Mouse (Mus musculus): ENCODE measurements around the gene Upf1.

Upf1 gene

DNA sequence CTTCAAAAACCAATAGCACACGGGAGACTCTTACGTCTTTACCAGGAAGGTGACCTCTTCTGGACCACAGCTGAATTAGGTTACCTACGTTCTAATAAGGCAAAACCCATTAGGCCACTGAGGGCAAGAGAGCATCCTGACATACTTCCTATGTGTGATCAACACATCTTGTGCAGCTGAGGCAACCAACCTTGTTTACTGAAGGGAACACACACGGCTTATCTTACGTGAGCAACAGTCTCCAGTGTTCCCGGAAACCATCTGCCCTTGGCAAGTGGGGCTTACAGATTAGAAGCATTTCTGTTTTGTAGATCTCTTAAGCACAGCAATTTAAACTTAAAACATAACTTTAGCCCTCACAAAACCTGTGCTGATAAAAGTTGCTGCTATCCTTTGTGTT is 25.6 kb downstream of the Upf1 start:
- DNase-seq (ENCODE audit: low spot score in 2 of 2) = no peak

DNA sequence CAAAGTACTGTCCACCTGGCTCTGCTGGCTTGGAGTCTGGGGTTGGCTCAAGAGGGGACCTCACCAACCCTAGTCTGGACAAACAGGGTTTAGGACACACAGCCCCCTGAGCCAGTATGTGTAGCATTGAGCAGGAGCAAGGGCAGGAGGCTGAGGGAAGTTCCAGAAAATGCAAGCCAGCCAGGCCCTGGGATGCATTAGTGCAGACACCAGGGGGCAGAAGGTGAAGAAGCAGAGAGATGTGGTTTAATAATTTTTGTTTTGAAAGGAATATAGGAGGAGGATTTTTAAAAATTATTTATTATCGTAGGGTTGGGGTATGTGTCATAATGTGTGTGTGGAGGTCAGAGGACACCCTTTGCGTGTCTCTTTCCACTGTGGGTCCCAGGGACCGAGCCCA is 29.4 kb downstream of the Upf1 start:
- DNase-seq (ENCODE audit: low spot score in 2 of 2) = no peak

DNA sequence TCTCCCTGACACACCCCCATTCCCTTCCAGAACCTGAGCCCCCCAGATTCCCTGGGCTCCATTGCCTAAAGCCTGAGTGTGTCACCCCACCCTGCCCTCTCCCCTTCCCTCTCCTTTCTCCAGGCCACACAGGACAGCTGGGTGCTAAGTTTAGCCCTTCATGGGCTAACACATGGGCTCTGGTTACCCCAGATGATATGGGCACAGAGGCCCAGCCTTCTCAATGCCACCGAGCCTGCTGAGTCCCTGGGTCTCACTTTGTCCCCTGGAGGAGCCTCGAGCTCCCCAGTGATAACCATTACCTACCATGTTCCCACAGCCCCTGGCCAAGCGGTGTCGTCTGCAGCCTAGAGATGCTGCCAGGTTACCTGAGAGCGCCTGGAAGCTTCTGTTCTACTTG is 35.2 kb downstream of the Upf1 start:
- DNase-seq (ENCODE audit: low spot score in 2 of 2) = no peak

DNA sequence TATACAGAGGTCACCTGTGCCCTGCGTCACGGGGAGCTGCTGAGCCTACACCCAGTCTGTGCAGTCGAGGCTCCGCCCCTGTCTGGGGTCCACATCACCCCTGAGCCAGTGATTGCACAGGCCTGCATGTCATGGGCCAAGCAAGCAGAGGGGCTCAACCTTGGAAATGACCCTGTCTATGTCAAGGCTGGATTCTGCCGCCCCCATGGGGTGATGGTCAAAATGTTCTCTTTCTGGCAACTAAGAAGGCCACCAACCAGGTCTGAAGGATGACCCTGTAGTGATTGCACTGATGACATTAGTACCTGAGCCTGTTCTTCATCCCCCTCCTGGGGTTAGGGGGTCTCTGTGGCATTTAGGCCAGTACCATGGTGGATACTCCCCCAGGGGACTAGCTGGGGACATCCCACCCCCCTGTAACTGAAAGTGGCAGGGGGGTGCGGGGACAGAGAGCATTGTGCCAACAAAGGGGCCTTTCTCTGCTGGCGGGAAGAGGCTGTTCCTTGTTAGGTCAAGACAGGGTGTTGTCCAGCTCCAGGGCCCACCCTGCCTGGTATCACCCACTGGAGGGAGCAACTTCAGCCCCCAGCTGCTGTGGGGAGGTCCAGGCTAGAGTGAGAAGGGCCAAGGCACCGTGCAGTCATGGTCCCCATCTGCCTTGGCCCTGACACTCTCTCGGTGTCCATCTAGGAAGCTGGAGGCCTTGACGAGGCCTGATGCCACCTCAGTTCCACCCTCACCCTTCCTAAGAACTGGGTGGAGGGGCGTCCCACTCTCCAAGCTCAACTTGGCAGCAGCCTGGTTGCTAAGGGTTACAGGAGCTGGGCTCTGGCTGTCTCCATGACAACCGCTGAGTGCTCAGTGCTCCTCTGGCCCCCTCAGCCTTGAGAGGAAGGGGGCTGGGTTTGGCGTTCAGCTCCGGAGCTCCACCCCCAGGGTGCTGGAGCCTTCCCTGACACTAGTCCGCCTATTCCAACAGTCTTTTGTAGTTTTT is 36.3 kb downstream of the Upf1 start:
- DNase-seq (ENCODE audit: low spot score in 2 of 2) = no peak

DNA sequence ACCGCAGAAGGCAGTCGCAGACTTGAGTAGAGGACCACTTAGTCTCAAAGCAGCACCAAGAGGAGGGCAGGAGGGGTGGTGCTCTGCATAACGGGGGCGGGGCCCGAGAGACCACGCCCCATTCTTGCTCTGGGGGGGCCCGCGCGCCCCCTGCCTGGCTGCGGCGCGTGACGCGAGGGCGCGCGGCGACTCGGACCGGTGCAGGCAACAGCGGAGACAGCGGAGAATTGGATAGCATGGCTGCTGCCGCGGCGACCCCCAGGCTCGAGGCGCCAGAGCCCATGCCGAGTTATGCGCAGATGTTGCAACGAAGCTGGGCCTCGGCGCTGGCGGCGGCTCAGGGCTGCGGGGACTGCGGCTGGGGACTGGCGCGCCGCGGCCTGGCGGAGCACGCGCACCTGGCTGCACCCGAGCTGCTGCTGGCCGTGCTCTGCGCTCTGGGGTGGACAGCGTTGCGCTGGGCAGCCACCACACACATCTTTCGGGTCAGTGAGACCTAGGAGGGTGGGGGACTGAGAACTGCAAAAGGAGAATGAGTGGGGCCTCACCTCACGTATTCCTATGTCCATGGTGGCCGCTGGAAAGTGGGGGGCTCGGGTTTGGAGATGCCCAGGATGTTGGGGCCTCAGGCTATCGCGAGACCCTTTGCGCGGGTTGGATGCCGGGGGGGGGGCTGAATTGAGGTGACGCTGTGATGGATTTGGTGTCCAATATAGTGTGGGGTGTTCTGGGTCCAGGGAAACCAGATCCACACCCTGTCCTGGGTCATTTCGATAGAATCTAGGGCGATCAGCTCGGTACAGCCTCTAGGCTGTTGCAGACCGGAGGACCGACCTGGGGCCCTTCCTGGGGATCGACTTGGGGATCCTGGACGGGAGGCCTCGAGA is 37.2 kb downstream of the Upf1 start, which contains the start of gene Cers1:
Gene Cers1, plus strand, starts transcription at position 152 of the 887 bp plus-strand sequence.
- DNase-seq (ENCODE audit: low spot score in 2 of 2) = no peak

DNA sequence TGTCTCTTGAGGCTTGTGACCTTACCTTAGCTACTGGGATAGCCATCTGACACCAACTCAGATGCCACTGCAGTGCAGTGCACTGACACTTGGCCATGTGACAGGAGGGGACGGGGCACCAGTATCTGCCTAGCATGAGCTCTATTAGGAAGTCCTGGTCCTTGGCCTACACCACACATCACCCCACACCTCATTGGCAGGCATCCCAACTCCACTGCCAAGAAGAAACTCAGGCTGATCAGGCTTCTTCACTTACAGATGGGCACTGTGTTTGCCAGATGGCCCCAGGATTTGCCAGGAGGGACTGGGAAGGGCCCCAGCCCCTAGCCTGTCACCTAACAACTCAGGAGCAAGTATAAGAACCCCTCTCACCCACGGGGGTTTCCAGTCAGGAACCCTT is 39.7 kb downstream of the Upf1 start:
- DNase-seq (ENCODE audit: low spot score in 2 of 2) = no peak

DNA sequence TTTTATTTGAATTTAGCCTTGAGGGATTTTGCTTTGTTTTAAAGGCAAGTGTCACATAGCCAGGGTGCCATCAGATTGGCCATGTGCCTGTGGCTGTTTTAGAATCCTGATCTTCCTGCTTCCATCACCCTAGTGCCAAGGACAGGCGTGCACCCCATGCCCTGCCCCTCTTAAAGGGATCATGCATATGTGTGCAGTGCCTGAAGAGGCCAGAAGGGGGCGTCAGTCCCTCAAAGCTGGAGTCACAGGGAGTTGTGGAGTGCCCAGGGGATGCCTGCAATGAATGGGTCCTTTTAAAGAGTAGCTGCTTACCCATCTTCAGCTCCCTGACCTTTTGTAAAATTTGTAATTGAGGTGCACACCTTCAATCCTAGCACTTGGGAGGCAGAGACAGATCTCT is 43.8 kb downstream of the Upf1 start:
- DNase-seq (ENCODE audit: low spot score in 2 of 2) = no peak

DNA sequence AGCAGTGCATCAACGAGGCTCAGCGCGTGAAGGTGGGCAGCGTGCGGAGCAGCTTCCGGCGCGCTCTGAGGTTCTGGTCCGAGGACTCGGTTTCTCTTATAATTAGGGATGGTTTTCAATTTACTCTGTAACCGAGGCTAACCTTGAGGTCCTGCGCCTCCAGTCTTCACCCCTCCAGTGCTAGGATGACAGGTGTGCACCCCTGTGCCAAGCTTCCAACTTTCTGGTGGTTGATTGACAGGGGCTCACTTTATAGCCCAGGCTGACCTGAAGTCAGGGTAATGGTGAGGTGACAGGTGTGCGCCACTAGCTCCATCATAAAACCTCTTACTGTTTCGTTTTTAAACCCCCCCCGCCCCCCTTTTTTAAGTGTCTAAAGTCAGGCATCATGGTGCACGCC is 50.2 kb downstream of the Upf1 start:
- no peak for DNase-seq (ENCODE audit: low spot score in 2 of 2)

DNA sequence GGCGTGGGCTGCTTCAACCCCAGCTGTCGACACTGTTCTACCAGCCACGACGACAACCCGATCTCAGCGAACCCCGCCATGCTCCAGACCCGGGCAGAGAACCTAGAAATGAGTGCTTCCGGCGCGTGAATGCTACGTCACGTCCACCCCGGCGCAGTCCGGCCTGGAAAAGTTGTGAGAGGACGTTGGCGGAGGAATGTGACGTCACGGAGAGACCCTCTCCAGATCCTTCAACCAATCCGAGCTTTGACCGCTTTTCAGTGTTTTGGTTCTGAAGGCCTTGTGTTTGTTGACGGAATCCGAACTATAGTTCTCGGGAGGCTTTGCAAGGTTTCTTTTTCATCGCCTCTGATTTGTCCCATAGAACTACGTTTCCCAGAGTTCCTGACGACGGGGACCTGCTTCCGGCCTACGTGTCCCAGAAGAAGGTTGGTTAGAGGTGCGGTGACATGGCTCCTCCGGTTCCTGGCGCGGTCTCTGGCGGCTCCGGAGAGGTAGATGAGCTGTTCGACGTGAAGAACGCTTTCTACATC is 50.7 kb downstream of the Upf1 start, which contains the start of the genes Ddx49 and Cope:
Gene Ddx49, minus strand, starts transcription at position 132 of the 533 bp plus-strand sequence.
Gene Cope, plus strand, starts transcription at position 161 of the 533 bp plus-strand sequence.
- DNase-seq (ENCODE audit: low spot score in 2 of 2) = peak; percentile 86 to 90

DNA sequence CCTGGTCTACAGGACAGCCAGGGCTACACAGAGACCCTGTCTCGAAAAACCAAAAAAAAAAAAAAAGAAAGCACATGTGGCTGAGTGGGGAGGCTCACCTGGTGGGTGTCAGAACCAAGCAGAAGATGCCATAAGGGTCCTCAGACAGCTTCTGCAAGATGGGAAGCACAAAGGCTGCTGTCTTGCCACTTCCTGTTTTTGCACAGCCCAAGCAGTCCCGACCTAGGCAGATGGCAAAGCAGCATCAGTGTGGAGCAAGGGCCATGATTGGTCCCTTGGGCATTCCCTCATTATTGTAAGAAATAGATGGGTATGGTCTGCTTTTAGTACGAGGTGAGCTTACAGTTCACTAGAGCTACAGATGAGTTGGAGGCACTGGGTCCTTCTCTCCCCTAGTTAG is 52.2 kb downstream of the Upf1 start:
- no peak for DNase-seq (ENCODE audit: low spot score in 2 of 2)

DNA sequence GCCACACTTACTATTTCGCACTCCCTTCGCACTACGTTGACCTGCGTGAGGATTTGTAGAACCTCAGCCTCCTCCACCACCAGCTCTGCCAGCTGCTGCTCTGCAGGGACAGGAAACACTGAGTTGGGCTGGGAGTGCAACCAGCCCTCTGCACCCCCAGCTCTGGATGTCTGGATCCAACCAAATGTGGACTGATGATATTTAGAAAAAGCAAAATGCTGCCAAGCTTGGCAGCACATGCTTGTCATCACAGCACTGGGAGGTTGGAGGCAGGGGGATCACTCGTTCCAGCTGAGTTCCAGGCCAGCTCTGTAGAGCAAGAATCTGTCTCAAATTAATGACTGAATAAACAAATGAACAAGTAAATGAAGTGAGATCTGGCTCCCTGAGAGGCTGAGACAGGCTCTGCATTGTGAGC is 59.1 kb downstream of the Upf1 start:
- DNase-seq (ENCODE audit: low spot score in 2 of 2) = no peak

DNA sequence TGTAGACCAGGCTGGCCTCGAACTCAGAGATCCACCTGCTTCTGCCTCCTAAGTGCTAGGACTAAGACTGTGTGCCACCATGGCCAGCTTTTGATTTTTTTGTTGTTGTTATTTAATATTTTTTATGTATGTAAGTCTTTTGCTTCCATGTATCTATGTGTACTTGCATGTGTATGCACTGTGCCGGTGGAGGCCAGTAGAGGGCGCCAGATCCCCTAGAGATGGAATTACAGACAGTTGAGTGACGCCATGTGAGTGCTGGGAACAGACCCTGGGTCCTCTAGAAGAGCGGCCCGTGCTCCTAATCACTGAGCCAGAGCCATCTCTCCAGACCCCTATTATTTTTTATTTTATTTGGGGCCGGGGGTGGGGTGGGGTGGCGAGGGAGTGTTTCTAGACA is 66.3 kb downstream of the Upf1 start:
- DNase-seq (ENCODE audit: low spot score in 2 of 2) = no peak

DNA sequence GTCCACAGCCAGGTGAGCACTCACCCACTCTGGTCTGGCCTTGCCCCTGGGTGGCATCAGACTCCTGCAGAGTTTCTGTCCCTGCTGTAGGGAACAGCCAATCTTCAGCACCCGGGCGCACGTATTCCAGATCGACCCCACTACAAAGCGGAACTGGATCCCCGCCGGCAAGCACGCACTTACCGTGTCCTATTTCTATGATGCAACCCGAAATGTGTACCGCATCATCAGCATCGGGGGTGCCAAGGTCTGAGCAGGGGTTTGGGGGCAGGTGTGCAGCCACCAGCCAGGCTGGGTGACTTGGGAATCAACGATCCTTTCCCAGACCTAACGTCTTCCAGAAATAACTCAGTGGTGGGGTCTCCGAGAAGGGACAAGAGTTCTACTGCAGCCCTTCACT is 67.8 kb downstream of the Upf1 start:
- no peak for DNase-seq (ENCODE audit: low spot score in 2 of 2)

DNA sequence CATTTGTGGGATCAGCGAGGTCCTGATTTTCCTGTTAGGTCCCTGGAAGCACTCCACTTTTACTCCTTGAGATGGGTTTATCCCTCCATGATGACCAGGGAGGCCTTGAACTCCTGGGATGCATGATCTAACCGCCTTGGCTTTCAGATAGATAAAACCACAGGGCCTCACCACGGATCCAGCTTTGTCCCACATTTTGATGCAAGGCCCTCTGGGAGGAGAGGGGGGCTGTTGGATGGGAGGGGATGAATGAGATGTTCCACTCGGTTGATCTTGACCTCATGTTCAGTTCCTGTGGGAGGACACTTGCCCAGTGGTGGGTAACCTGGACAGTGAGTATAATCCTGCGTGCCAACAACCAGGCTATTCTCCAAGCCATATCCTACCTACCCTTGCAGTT is 68.7 kb downstream of the Upf1 start:
- no peak for DNase-seq (ENCODE audit: low spot score in 2 of 2)

DNA sequence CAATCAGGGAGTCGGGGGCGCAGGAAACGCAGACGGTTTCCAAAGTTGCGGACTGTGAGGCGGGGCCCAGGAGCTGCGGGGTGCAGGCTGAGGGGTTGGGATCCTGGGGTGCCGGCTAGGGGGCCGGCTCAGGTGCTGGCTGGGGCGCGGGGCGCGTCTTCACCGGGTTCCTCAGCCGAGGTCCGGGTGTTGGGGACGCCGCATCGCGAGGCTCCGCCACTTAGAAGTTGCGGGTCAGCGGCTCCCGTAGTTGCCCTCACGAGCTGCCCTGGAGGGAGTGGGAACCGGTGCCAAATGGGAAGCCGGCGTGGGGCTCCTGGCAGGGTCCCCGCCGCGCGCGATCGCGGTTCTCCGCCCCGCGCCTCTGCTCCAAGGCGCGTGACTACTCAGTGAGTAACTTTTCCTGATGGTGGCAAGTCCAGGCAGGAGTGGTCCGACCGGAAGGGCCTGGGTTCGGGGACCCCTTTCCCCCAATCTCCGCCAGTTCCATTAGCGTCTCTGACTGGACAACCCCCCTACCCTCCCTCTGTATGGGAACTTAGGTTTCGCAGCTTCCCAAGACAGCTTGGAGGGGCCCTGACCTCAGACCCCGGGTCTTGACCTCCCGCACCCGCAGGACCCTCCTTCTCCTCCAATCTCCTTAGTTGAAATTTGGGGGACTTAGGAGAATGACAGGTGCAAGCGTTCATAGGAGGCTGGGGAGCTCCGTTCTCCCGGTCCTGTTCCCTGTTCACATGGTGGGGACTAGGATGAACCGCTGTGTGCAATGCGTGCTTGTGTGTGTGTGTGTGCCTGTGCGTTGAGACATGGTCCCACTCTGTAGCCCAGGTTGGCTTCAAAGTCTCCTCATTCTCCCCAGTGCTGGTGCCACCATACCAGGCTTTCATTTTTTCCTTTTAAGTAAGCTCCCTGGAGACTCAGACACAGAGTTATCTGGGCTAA is 69.7 kb downstream of the Upf1 start:
- DNase-seq (ENCODE audit: low spot score in 2 of 2) = peak; percentile 38 to 58

DNA sequence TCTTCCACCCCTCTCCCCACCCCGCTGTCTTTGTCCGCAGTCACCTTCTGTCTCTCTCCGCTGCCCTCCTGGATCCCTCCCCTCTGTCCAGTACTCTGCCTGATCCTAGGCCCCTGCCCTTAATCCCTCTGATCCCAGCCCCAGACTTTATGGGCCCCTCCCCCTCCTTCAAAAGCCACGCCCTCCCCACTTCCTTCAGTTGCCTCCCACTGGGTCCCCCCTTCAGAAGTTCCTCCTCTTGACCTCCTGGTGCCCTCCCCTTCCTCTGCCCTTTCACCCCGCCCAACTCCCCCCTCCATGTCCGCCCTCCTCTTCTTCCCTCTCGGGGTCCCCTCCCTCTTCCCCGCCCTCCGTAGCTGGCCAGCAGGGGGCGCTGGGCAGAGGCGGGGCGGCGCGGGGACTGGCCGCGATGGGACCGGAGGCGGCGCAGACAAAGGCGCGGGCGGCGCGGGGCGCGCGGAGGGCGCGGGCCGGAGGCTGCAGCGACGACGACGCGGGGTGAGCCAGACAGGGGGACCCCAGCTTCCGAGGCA is 70.4 kb downstream of the Upf1 start, which contains the start of gene Homer3:
Gene Homer3, plus strand, starts transcription at position 225 of the 533 bp plus-strand sequence.
- DNase-seq (ENCODE audit: low spot score in 2 of 2) = peak; percentile 83 to 89

Data from urinary bladder, adult 18-20 months (tissue).